Mouse (Mus musculus) cortical plate, adult 2 months (tissue): Measurements from ENCODE around the gene Arhgef7.

Experiments used
- CTCF ChIP-seq: fragments of 200-500 bp; IDR thresholded peaks from 2 replicates; pipeline ENCODE4 v1.5.1; 2011; ENCODE audit warnings: mild to moderate bottlenecking, control low read depth, low read length; ENCODE audit not compliant: insufficient read depth; ENCODE audit errors: extremely low read depth
- POLR2A ChIP-seq: fragments of 200-500 bp; IDR thresholded peaks from 2 replicates; pipeline ENCODE4 v1.6.1; 2011; ENCODE audit warnings: mild to moderate bottlenecking, low read length, control low read depth; ENCODE audit not compliant: insufficient read depth; ENCODE audit errors: extremely low read depth

DNA sequence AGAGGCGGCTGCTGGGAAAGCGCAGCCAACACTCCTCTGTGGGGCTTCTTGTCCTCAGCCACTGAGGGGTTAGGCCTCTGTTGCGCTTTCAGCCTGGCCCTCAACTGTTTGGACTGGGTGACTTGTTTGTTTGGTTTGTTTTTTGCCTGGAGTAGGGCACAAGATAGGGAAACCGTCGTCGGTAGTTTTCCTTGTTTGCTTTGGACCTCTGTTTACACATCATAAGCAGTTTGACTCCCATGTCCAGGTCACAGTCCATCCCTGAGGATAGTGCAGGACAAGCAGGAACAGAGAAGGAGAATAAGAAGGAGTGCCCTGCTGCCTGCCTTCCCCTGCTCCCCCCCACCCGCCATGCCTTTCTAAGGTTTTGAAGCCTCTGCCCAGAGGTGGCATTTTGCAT lies 86.3 kb downstream of the Arhgef7 start:
- no peak for TF ChIP-seq POLR2A
- TF ChIP-seq CTCF: no peak
